Mouse (Mus musculus) adrenal gland, adult (tissue): ENCODE results near the gene Zfp148.
"Not testable (repeated sequence)": the region's sequence is repeated elsewhere in the genome, so short reads cannot be mapped to it uniquely, and the experiment has no call there.

Source experiments
- DNase-seq, 2 experiments: peaks; one replicate each; pipeline ENCODE4 v3.0.0; 2022 to 2023; ENCODE audit warnings: low spot score in 1 of 2; ENCODE audit not compliant: inconsistent age in 2 of 2

Gene Zfp148

GRCm38 (mm10) chr16:33381614-33382245, 1.1 kb downstream of the Zfp148 start:
- DNase-seq, result peak in 1 of 2 experiments; percentile 72

DNA sequence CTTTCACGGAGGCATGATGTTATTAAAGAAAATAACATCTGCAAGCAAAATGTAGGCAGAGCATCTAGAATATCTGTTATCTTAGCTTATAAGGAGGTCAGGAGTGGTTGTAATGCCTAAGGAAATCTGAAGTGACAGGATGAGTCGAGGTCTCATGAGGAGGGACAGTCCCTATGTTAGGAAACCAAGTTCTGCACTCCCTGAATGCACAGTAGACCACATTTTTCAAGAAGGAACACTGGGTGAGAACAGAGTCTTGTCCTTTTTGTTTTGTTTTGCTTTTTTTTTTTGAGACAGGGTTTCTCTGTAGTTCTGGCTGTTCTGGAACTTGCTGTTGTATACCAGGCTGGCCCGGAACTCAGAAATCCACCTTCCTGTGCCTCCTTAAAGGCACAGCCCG, 1.7 kb downstream of the Zfp148 start:
- DNase-seq, result peak in 1 of 2 experiments; percentile 47

DNA sequence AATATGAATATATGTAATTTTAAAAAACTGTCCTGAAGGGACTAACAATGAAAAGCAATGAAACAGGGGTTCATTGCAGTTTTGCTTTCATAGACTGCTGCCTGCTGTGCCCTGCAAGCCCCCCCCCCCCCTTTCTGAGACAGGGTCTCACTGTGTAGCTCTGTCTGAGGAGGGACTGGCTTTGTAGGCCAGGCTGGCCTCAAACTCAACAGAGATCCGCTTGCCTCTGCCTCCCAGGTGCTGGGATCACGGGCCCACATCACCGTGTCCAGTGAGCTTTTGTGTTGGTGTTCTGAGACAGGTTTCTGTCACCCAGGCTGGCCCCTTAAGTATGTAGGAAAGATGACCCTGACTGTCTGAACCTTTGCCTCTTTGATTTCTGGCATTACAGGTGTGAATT, 2.9 kb downstream of the Zfp148 start:
- DNase-seq, result no peak

DNA sequence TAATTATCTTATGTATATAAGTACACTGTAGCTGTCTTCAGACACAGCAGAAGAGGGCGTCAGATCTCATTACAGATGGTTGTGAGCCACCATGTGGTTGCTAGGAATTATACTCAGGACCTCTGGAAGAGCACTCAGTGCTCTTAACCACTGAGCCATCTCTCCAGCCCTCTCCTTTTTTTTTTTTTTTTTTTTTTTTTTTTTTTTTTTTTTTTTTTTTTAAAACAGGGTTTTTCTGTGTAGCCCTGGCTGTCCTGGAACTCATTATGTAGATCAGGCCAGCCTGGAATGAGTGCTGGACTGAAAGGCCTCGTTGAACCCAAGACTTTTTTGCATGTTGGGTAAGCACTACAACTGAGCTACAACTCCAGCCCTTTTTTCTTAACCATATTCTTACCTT, 3.4 kb downstream of the Zfp148 start:
- not testable (repeated sequence) for DNase-seq

DNA sequence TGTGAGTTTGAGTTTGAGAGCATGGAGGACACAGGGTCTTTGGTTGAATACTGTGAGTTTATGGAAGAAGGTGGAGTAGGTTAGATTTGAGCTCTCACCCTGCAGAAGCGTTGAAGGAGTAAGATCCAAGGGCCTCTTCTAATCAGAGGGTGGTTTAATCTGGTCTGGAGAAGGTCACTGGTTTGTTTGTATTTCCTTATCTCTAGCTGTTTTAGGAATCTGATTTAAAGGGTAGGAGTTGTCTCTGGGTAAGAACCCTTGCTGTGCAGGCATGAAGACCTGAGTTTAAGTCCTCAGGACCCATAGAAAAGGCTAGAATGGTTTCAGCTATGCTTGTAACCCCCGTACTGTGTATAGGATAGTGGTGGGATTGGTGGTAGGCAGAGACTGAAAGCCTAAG, 6.4 kb downstream of the Zfp148 start:
- no peak for DNase-seq

DNA sequence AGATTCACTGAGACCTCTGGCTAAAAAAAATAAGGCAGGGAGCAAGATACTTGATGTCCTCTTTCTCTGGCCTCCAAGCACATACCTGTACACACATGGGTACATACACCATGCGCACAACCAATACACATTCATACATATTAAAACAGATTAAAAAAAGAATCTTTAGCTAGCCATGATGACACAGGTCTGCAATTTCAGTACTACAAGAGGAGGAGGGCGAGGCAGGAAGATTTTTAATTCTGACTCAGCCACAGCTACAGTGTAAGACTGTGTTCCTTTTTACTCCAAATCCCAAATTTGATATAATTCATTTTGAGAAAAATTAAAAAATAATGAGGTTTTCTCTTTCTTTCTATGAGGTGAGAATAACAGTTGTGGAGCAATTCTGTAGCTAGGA, 6.8 kb downstream of the Zfp148 start:
- no peak for DNase-seq

GRCm38 (mm10) chr16:33399913-33400782, 19.5 kb downstream of the Zfp148 start:
- DNase-seq, result peak; percentile 84 to 94

DNA sequence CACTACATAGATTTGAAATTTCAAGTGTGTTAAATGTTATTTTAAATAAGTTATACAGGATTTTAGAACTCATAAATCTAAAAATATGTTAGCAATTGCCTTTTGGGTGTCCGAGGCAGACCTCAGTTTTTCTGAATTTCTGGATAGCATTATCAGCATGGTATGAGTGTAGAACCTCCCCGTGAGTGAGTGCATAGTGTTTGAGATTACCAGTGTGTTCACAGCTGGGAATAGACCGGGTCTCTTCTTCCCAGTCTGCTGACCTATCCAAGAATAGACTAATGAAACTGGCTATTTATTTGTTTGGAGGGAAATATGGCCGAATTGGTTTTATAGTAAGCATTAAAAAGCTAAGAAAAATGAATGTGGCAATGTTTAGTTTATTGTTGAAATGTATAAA, 20.3 kb downstream of the Zfp148 start:
- DNase-seq, result no peak

GRCm38 (mm10) chr16:33403258-33403657, 22.6 kb downstream of the Zfp148 start:
- DNase-seq, result no peak

- no peak for DNase-seq
Observed at GRCm38 (mm10) chr16:33404055-33404454, 23.4 kb downstream of the Zfp148 start.

DNA sequence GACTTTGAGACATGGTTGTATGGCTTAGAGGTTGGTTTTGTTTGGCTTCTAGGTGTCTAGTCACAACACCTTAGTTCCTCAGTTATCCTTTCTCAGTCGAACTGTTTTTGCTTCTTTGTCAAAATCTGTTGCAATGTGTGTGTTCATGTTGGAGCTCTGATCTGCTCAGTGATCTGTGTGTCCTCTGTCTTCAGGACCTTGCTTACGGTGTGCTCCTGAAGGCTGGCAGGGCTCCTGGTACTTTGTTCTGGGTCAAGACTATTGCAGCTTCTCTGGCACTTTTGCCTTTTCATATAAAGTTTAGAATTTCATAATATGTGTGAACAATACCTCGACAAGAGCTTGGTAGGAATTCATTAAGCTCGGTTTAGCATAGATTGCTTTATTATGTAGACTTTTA, 24.9 kb downstream of the Zfp148 start:
- no peak for DNase-seq

- no peak for DNase-seq
Observed at GRCm38 (mm10) chr16:33410151-33410550, 29.5 kb downstream of the Zfp148 start.

DNA sequence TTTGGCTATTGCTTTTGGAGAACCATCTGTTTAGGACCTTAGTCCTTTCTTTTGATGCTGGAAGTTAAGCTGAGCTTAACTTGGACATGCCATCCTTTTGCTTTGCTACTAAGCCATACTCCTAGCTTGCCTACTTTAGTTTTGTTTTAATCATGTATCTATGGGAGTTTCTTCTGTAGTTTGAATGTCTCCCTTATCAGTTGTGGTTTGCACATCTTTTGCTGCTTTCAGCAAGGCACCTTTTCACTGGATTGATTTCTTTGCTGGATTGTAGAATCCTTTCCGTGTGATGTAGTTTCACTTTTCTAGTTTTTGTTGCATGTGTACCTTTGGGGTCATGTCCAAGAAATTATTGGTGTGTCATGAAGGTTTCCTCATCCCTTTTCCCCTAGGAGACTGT, 30.0 kb downstream of the Zfp148 start:
- no peak for DNase-seq

DNA sequence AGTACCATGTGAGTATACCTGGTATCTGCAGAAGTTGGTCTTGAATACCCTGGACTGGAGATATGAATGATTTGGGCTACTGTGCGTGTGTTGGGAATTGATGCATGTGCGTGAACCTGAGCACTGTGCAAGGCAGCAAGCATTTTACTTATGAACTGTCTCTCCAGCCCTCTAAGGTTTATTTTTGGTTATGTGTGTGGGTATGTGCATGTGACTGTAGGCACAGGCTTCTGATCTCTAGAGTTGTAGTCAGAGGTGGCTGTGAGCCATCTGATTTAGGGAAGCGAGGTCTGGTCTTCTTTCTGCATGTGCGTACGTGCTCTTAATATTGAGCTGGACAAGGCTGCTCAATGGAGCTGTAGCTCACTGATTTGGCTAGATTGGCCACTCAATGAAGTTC, 33.6 kb downstream of the Zfp148 start:
- DNase-seq, result no peak

DNA sequence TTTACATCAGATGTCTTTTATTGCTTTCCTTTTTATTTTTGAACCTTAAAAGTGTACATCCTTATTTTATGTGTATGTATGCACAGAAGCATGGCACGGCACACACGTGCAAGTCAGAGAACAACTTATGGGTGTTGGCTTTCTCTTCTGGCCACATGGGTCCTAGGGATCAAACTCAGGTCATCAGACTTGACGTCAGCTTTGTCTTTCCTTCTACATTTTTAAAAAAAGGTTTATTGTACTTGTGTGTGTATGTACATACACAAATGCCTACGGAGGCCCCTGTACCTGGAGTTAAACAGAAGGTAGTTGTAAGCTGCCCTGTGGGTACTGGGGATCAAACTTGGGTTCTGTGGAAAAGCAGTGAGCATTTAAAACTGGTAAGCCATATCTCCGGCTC, 35.0 kb downstream of the Zfp148 start:
- no peak for DNase-seq

- DNase-seq, result no peak
Observed at GRCm38 (mm10) chr16:33428327-33428726, 47.7 kb downstream of the Zfp148 start.

- DNase-seq, result no peak
Observed at GRCm38 (mm10) chr16:33431660-33432059, 51.0 kb downstream of the Zfp148 start.

DNA sequence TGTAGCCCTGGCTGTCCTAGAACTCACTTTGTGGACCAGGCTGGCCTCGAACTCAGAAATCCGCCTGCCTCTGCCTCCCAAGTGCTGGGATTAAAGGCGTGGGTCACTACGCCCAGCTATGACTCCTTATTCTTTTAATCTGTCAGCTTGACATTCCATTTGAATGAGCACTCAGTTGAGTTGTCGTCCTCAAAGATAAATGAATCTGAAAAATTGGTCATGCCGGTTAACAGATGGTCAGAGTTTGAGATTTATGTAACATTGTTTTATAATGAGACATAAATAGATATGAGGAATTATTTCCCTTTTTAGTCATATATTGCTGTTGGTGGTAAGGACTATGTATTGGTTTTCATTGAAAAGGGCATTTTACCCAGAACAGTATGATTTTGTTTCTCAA, 60.4 kb downstream of the Zfp148 start:
- DNase-seq, result peak in 1 of 2 experiments; percentile 49

DNA sequence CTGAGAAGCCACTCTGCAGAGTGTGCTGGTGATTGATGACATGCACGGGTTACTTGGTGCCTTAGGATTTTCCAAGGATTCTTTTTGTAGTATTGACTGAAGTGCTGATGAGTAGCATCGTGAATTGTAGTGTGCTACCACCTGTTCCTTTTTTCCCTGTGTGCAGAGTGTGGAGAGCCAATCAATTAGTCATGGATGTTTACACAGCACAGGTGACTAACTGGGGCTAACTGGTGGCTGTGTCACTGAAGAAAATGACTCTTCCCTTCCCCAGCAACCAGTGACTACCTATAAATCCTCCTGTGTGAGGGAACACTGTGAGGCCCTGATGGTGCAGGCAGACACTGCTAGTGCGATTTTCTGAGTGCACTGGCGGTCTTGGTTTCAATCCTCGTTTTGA, 66.2 kb downstream of the Zfp148 start:
- DNase-seq, result peak; percentile 19 to 36

DNA sequence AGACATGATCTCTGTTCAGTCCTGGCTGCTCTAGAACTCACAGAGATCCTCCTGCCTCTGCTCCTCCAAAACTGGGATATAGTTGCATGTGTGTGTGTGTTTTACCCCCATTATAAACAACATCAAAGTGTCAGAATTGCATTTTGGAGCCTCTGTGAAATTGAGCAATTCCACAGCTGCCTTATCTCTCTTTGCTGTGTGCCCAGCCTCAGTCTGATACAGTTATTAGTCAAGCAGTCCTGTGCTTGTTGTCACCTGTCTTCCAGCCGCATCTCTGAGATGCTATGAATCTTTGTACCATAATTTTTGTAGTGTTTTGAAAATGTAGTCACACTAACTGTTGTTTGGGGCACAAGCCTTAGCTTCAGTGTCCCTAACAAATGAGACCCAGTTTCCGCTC, 73.2 kb downstream of the Zfp148 start:
- DNase-seq, result no peak

GRCm38 (mm10) chr16:33454306-33454705, 73.7 kb downstream of the Zfp148 start:
- DNase-seq, result peak in 1 of 2 experiments; percentile 46

DNA sequence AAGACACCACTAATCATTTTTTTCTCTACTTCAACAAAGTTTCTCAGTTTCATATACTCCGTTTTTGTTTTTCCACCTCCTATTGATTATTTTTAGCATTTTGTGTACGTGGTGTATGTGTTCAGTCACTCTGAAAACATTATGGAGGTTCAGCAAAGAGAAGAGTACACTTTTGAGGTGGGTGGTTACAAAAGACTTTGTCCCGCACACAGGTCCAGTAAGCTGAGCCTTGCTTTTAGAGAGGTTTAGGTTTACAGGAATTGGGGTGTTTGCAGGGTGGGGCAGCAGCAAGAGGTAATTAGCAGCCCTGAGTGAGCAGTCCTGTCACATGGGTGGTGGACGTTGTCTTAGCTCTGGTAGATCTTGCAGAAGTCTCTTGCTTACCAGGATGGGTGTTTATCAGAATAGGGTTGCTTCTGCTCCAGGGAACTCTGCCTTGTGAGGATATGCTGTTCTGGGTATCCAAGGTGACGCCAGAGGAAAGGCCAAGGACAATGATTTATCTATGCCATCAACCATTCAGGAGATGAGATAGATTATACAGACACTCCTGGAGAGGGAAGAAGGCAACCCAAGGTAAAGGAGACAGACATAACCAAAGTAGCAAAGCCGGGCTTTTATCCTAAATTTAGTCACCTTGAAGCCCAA, 74.8 kb downstream of the Zfp148 start:
- DNase-seq, result peak; percentile 51 to 79
